Mouse (Mus musculus) gastrocnemius, postnatal 36 days (tissue): ENCODE data around the gene Scamp3. TPM values are rescaled to one million over a fixed set of nuclear protein-coding genes. Genes with fewer than 3 reads are reported as not detected.
"Not testable (repeated sequence)": the region's sequence is repeated elsewhere in the genome, so short reads cannot be mapped to it uniquely, and the experiment has no call there.

ENCODE experiments used
- DNase-seq, 2 experiments: peaks; one replicate each; pipeline ENCODE4 v3.0.0; 2022
- intact Hi-C: fragments of 180-260 bp; cut with DNase I; formaldehyde crosslinking; loops from one replicate; pipeline ENCODE4 v1.15.1; 2025
- total RNA-seq, 2 experiments: library from RNA; stranded (reverse); gene quantifications; 2 replicates each; pipeline ENCODE4 v1.2.3; 2021

Gene Scamp3
- total RNA-seq, 2 experiments from 2014 or later = 33.8 to 36.0 TPM

DNA sequence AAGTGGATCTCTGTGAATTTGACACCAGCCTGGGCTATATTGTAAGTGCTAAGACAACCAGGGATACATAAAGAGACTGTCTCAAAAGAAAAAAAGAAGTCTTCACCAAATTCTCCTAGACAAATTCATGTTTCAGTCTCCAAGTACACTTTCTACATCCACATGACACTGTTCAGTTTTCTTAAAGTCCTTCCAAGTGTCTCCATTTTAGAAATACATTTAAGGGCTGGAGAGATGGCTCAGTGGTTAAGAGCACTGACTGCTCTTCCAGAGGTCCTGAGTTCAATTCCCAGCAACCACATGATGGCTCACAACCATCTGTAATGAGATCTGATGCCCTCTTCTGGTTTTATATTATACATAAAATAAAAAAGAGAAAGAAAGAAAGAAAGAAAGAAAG is 16.1 kb upstream of the Scamp3 start:
- intact Hi-C loops, DNase-seq: not testable (repeated sequence)

DNA sequence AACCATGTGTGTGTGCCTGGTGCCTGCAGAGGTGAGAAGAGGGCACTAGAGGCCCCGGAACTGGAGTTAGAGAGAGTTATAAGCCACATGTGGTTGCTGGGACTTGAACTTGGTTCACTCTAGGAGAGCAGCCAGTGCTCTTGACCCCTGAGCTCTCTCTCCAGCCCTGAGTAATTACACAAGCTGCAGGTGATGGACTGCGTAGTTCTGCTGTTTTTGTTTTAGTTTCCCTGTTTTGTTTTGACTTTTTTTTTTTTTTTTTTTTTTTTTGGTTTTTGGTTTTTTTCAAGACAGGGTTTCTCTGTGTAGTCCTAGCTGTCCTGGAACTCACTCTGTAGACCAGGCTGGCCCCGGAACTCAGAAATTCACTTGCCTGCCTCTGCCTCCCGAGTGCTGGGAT is 15.5 kb upstream of the Scamp3 start:
- intact Hi-C loops = no loop called here

DNA sequence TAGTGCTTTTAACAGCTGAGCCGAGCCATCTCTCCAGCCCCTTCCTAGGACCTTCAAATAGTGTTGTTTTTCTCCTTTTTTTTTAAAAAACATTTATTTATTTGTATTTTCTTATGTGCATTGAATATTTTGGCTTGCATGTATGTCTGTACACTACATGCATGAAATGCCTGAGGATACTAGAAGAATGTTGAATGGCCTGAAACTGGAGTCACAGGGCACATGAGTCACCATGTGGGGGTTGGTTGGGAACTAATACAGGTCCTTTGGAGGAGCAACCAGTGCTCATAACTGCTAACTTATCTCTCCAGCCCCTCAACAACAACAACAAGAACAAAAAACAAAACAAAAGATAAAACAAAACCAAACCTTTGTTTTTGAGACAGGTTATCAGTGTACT is 14.2 kb upstream of the Scamp3 start:
- intact Hi-C loops = no loop called here
- no peak for DNase-seq

More for the DNA sequence above, 15.5 kb upstream of the Scamp3 start:
- DNase-seq = no peak

DNA sequence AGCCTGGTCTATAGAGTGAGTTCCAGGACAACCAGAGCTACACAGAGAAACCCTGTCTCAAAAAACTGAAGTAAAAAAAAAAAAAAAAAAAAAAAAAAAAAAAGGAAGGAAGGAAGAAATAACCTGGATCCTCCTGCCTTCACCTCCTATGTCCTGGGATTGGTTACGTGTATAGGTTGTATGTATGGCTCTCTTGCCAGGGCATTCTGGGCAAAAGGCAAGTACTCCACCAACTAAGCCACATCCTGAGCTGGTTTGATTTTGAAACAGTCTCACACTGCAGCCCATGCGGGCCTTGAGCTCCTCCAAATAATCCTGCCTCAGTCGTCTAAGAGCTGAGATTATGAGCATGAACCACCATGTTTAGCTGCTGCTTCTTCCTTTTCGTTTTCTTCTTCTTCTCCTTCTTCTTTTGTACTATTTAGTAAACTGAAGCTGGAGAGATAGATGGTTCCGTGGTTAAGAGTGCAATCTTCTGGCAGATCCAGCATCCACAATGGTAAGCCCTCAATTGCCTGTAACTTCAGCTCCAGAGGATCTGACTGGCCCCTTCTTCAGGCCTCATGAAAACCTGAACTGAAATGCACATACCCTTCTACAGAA is 13.5 kb upstream of the Scamp3 start:
- DNase-seq = no peak
- intact Hi-C loops = no loop called here

DNA sequence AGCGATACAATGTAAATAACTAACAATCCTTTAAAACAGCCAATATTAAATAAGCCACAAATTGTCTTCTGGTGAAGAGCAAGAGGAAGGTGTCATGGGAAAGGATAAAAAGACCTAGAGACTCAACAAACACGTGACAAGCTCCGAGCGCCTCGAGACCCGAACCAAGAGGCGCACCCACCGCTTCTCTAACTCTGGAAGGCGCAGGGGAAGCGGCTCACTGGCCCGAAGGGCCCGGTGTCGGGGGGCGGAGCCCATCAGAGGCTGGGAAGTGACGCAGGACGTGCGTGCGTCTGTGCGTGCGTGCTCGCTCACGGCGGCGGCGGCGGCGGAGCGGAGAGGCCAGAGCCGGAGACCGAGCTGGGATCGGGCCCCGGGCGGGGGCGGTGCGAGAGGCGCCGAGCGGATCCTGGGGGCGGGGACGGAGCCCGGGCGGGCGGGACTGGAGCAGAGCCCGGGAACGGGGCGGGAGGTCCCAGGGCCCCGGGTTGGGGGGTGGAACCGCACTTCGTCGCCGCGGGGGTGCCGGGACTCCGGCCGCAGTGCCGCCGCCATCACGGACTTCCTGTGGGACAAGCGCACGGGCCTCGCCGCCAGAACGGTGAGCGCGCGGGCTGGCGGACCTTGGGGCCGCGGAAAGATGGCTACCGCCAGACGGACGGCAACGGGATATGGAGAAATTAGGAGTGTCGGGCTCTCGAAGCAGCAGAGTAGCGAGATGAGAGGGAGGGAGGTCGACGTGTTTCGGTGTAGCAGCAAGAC is 12.6 kb upstream of the Scamp3 start, which contains the start of gene Clk2:
TSS of gene Clk2 (plus strand) at position 290 of the 762 bp plus-strand sequence.
- peak; percentile 89 to 91 for DNase-seq

DNA sequence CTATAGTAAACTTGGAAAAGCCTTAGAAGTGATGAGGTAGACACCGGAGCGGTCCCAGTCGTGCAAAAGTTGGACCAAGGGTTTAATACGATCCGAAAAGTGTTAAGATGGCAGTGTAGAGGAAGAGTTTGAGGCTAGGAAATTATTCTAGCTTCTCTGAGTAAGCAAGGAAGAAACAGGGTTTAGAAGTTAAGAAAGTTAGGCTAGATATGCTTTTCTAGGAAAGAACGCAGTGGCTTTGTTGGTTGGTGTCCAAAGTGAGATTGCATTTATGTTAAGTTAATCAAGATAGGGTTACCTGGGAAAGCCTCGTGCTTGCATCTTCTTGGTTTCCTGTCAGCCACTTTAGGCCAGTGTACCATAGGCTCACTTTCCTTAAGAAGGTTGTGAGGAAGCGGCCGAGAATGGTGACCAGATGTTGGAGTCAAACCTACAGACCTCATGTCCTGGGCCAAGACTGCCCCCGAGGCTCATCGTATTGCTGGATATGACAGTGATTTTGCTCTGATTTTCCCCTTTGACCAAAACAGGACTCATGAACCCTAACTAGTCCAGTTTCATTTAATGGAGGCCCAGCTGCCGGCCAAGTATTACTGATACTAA is 11.9 kb upstream of the Scamp3 start:
- intact Hi-C loops = no loop called here
- DNase-seq = no peak

More for the DNA sequence above, 12.6 kb upstream of the Scamp3 start, which contains the start of gene Clk2:
- intact Hi-C loops = no loop called here

DNA sequence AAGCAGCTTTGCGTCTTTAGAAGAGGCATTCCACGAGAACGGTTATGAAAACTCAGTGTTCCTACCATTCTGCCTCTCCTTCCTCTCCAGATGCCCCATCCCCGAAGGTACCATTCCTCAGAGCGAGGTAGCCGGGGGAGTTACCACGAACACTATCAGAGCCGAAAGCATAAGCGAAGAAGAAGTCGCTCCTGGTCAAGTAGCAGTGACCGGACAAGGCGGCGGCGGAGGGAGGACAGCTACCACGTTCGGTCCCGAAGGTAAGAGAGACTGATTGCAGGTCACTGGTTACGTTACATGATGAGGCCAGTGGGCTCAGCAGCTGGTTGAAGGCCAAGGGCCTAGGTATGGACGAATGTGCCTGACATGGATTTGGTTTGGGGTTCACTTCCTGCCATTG is 10.3 kb upstream of the Scamp3 start:
- no peak for DNase-seq
- intact Hi-C loops = no loop called here

DNA sequence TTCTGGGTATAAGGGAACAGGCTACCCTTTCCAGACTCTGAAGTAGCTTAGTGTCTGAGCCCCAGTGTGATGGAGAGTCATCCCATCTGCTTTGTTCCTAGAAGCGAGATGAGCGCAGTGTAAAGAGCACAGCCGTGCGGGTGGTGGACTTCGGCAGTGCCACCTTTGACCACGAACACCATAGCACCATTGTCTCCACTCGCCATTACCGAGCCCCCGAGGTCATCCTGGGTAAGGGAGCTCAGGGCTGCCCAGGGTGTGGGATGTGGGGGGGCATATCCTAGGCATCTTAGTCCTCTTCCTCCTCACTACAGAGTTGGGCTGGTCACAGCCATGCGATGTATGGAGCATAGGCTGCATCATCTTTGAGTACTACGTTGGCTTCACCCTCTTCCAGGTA is 2.4 kb upstream of the Scamp3 start:
- no peak for DNase-seq
- intact Hi-C loops = no loop called here

DNA sequence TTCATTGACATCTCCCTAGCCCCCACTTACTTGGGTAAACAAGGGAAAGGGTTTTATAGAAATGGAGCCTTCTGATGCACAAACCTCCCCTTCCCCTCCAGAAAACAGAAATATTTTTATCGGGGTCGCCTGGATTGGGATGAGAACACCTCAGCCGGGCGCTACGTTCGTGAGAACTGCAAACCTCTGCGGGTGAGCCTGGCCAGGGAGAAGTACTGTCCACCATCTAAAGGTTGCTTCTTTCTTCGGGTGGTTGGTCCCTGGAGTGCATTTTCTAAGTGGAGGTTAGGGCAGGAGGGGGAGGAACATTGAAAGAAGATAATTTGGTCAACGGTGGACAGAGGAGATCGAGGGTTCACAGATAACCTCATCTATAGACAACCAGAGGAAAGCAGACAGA is 1.7 kb upstream of the Scamp3 start:
- no peak for DNase-seq
- intact Hi-C loops = no loop called here

DNA sequence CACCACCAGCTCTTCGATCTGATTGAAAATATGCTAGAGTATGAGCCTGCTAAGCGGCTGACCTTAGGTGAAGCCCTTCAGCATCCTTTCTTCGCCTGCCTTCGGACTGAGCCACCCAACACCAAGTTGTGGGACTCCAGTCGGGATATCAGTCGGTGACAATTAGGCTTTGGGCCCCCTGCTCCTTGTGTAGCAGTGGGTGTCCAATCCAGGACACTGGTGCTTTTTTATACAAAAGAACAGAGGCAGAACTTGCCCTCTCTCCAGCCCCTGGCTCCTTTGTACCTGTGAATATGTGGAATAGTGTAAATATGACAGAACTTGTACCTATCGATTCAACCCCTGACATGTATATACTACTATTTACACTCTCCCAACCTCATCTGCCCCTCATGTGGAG is 852 bp upstream of the Scamp3 start:
- intact Hi-C loops = no loop called here

DNA sequence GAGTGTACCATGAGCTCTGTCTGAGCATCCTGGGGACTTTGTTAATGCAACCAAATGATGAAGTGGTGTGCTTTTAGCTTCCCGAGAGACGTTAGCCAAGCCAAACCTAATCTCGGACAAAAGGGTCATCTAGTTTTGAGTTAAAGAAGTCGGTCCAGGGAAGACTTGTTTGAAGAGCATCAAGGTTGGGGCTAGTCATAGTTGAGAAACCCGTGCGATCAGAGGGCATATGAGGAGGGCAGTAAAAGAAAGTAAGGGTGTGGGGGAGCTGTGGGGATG is 773 bp downstream of the Scamp3 start:
- DNase-seq = no peak
- intact Hi-C loops = no loop called here

More for the DNA sequence above, 852 bp upstream of the Scamp3 start:
- no peak for DNase-seq

DNA sequence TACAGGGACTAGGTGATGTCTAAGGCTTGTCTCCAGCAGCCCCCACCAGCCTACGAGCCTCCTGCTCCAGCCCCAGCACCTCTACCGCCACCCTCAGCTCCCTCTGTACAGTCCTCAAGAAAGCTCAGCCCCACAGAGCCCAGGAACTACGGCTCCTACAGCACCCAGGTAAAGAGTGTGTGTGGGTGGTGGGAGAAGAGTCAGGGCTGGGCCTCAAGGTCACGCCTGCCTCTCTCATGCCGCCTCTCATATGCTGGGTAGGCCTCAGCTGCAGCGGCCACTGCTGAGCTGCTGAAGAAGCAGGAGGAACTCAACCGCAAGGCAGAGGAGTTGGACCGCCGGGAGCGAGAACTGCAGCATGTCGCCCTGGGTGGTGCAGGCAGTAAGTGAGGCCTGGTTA is 1.8 kb downstream of the Scamp3 start:
- intact Hi-C loops = no loop called here
- DNase-seq = no peak

DNA sequence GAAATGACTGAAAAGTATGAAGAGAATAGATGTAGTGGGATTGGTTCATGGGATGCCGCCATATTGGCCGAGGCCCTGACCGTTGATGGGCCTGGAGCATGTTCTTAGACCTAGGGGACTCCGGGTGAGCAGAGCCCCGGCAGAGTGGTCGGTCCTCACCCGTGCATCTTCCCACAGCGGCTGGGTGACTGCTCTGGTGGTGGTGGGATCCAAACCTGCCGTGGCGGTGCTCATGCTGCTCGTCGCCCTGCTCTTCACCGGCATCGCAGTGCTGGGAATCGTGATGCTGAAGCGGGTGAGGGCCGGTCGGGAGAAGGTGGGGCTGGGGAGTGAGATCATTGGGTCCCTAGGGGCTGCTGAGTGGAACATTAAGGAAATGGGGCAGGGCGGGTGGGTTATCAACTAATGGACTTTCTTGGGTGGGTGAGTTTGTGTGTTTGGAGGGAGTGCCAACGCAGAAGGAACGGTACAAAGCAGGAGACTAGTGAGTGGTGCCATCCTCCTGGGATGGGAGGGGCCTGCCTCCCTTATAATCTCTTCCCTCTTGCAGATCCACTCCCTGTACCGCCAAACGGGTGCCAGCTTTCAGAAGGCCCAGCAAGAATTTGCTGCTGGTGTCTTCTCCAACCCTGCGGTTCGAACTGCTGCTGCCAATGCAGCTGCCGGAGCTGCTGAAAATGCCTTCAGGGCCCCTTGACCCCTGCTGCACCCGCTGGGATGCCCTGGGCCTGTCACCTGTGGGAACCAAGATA is 4.7 kb downstream of the Scamp3 start:
- intact Hi-C loops = no loop called here
- DNase-seq = no peak

DNA sequence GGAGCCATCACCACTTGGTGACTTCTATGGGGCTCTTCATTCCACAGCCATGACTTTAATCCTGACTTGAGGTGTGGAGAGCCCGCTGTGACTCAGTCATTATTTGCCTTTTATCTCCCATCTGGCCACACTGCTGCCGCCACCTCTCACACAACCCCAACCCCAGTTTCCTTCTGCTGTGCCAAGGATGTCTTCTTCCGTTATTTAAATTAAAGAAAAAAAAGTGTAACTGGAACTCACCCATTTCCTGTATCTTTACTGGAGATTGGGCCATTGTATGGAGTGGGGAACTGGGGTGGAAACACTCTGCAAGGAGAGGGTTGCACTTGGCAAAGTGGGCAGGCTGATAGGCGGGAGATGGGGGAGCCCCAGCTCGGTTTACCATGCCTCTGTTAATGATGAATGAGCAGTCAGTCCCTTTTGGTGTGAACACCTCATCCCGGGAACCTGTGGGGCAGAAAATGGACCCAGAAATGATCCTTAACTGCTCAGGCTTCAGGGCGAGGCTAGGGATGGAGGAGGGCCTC is 5.3 kb downstream of the Scamp3 start:
- DNase-seq = no peak
- intact Hi-C loops = no loop called here

DNA sequence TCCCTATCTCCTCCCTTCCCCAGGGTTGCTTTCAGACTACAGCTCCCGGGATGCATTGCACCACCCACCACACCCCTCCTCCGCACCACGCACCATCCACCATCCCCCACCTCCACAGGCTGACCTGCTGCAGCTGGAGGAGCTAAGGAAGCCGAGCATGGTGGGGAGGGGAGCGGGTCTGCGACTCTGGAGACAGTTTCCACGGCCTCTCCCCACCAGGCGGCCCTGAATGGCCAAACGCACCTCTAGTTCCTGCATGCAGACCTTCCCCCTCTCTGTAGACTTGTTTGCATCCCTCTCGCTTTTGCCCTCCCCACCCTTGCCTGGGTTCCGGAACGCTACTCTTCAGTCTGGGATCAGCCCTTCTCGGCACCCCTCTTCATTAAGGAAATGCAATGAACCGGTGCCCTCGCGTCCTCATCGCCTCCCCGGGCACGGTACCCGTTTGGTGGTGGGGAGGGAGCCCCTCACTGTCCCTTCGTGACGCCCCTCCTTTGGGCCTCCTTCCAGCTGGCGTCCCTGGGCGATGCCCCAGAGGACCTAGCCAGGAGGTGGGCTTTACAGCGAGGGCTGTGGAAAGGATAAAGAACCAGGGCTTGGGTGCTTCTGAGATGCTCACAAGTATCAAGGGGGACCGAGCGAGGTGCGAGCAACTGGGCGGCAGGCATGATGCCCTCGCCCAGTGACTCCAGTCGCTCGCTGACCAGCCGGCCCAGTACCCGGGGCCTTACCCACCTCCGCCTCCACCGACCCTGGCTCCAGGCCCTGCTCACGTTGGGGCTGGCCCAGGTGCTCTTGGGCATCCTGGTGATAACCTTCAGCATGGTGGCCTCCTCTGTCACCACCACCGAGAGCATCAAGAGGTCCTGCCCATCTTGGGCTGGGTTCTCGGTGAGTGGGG is 6.0 kb downstream of the Scamp3 start, which contains the start of gene Fam189b:
TSS of gene Fam189b (plus strand) at position 86 of the 901 bp plus-strand sequence.
- intact Hi-C loops = no loop called here

DNA sequence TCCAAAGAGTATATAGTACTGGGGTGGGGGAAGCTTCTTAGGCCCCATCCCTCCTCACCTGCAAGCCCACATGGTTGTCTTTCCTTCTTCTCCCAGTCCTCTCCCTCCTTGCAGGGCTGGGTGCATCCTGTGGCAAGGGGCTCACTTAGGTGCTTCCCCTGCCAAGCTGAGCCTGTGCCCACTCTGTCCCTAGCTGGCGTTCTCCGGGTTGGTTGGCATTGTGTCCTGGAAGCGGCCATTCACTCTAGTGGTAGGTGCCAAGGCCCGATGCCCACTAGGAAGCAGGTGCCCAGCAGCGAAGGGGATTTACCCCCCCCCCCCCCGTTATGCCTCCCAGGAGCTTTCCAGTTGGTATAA is 6.7 kb downstream of the Scamp3 start:
- intact Hi-C loops = no loop called here
- no peak for DNase-seq

More for the DNA sequence above, 6.0 kb downstream of the Scamp3 start, which contains the start of gene Fam189b:
- peak; percentile 75 to 80 for DNase-seq

DNA sequence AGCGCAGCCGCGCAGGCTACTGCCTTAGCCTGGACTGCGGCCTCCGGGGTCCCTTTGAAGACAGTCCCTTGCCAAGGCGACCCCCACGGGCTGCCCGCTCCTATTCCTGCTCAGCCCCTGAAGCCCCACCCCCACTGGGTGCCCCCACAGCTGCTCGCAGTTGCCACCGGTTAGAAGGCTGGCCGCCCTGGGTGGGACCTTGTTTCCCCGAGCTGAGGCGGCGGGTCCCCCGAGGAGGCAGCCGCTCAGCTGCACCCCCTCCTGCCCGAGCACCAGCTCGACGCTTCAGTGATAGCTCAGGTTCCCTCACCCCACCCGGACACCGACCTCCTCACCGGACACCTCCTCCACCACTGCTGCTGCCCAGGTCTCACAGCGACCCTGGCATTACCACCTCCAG is 9.9 kb downstream of the Scamp3 start:
- DNase-seq = no peak
- intact Hi-C loops = no loop called here

DNA sequence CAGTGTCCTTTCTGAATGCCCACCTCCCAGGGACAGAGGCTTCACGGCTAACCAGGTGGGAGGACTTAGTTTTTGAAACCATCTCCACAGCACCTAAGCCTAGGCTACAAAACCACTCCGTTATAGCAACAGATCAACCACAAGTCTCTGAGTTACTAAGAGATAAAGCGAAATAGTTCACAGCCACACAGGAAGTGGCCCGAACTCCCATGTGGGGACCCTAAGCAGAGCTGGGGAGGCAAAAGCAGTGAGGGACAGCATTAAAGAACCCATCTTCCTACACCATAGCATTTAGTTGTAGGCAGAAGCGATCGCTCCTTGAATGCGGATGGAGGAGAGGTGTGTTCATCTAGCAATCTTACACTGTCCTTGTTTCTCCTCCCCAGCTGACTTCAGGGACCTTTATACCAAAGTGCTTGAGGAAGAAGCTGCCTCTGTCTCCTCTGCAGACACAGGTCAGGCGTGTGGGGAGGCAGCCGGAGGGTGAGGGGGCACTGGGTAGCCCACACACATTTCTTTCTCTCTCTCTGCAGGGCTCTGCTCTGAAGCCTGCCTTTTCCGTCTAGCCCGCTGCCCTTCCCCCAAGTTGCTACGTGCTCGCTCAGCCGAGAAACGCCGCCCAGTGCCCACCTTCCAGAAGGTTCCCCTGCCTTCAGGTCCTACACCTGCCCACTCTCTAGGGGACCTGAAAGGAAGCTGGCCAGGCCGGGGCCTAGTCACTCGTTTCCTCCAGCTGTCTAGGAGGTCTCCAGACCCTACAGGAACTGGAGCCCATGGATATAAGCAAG is 10.6 kb downstream of the Scamp3 start:
- DNase-seq = no peak
- intact Hi-C loops = no loop called here

DNA sequence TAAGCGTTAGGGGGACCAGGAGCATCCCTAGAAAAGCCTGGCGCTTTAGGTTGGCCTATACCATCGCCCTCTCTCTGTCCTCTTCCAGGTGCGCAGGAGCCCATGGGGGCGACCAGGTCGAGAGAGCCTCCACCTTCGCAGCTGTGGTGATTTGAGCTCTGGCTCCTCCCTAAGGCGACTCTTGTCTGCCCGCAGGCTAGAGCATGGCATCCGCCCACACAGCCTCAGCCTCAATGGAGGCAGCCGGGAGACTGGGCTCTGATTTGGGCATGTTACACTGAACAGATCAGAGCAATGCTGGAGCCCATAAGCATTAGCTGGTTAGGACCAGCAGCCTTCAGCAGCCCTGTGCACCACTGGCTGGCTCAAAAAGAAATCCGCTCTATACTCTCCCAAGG is 11.2 kb downstream of the Scamp3 start:
- intact Hi-C loops = no loop called here
- no peak for DNase-seq
